Mouse (Mus musculus) hematopoietic multipotent progenitor cell, adult 10-12 weeks (in vitro differentiated cells): ENCODE data around the gene Mup22. TPM values are rescaled to one million over a fixed set of nuclear protein-coding genes. Genes with fewer than 3 reads are reported as not detected.

Experiments used
- polyA plus RNA-seq: library from polyadenylated mRNA; stranded (reverse); fragments of >175 nt; gene quantifications from 2 replicates; pipeline ENCODE4 v1.2.3, GENCODE M21; 2012; ENCODE audit warnings: low replicate concordance

Mup22 gene
- polyA plus RNA-seq = not detected in 2 replicates

DNA sequence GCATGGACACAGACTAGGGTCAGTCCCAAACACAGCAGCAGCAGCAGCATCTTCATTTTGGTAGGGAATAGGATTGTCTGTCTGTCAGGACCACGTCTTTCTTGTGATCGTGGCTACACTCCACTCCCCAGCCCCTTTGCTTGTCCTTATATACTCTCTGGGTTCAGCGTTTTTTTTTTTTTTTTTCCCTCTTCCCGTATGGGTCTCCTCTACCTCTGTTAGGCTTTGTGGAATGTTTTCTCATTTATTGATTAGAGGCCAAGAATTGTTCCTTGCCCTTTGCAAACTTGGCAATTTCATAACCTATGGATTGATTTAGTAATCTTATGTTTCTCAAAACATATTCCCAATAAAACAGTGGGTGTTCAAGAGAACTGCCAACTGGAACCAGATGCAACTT lies at the start of gene Mup22:
Gene Mup22 (minus strand): TSS at position 101 of the 400 bp plus-strand sequence.

Other genes starting within 250 kb of the Mup22 start
- gene Mup10, start 239.3 kb downstream of the Mup22 start, polyA plus RNA-seq = not detected in 2 replicates
- gene Mup11, start 159.1 kb downstream of the Mup22 start, polyA plus RNA-seq = not detected in 2 replicates
- gene Mup12, start 80.1 kb downstream of the Mup22 start, polyA plus RNA-seq = not detected in 2 replicates